Mouse (Mus musculus) hindbrain, postnatal 0 days (tissue): ENCODE data around the gene Prkaa1. TPM values are rescaled to one million over a fixed set of nuclear protein-coding genes. Genes with fewer than 3 reads are reported as not detected.

Experiments used
- ATAC-seq: fragments of 200-750 bp; cut with Nextera tagmentation; 2 replicates; pipeline ENCODE4 v1.8.0; 2017; ENCODE audit warnings: mild to moderate bottlenecking, moderate TSS enrichment, moderate library complexity
- DNase-seq: peaks from one replicate; pipeline ENCODE4 v3.0.0-alpha.2; 2015; ENCODE audit warnings: low spot score
- H3K27ac ChIP-seq: fragments of 300-500 bp; sonication (generic); 2 replicates; pipeline ENCODE4 v1.5.1; 2014; ENCODE audit warnings: mild to moderate bottlenecking
- H3K27me3 ChIP-seq: fragments of 300-500 bp; sonication (generic); 2 replicates; pipeline ENCODE4 v1.6.1; 2014; ENCODE audit warnings: low read length, mixed read lengths; ENCODE audit not compliant: insufficient read depth
- H3K36me3 ChIP-seq: fragments of 300-500 bp; sonication (generic); 2 replicates; pipeline ENCODE4 v1.6.1; 2014; ENCODE audit warnings: low read length, mixed read lengths; ENCODE audit not compliant: insufficient read depth
- H3K4me1 ChIP-seq: fragments of 300-500 bp; sonication (generic); 2 replicates; pipeline ENCODE4 v1.6.1; 2014; ENCODE audit warnings: antibody characterized with exemption, low read length, mixed read lengths; ENCODE audit not compliant: insufficient read depth
- H3K4me2 ChIP-seq: fragments of 300-500 bp; sonication (generic); 2 replicates; pipeline ENCODE4 v1.6.1; 2014; ENCODE audit warnings: low read depth, mild to moderate bottlenecking, low read length, moderate library complexity, mixed read lengths
- H3K4me3 ChIP-seq: fragments of 300-500 bp; sonication (generic); 2 replicates; pipeline ENCODE4 v1.5.1; 2014; ENCODE audit warnings: low read length
- H3K9ac ChIP-seq: fragments of 300-500 bp; sonication (generic); replicated peaks from 2 replicates; pipeline ENCODE4 v1.6.1; 2014; ENCODE audit warnings: mild to moderate bottlenecking, low read length, moderate library complexity, mixed read lengths
- H3K9me3 ChIP-seq: fragments of 300-500 bp; sonication (generic); 2 replicates; pipeline ENCODE4 v1.6.1; 2016; ENCODE audit warnings: low read length, mixed read lengths
- CTCF ChIP-seq: IDR thresholded peaks from 2 replicates; pipeline ENCODE4 v1.5.1; 2016; ENCODE audit warnings: antibody characterized with exemption, control low read depth, low read depth
- WGBS: fragments of 180-500 bp; shearing (Covaris S2); extraction: QIAGEN DNeasy Blood & Tissue Kit; methylation state at CpG from one replicate; pipeline ENCODE4 v1.1.7; 2014; 5-methylcytosine and 5-hydroxymethylcytosine counted together
- polyA plus RNA-seq: library from polyadenylated mRNA; unstranded; fragments of >200 nt; fragmentation: Nextera tagmentation; extraction: Ambion mirVana; gene quantifications from 2 replicates; pipeline ENCODE4 v1.2.1, GENCODE M21; 2015
- total RNA-seq: library from RNA; depleted of rRNA; stranded (reverse); fragments of >200 nt; gene quantifications from 2 replicates; pipeline ENCODE4 v1.2.3, GENCODE M21; 2014

Gene Prkaa1
- total and polyA plus RNA-seq, 2 experiments from 2014 or later: 9.4 to 14.3 TPM

DNA sequence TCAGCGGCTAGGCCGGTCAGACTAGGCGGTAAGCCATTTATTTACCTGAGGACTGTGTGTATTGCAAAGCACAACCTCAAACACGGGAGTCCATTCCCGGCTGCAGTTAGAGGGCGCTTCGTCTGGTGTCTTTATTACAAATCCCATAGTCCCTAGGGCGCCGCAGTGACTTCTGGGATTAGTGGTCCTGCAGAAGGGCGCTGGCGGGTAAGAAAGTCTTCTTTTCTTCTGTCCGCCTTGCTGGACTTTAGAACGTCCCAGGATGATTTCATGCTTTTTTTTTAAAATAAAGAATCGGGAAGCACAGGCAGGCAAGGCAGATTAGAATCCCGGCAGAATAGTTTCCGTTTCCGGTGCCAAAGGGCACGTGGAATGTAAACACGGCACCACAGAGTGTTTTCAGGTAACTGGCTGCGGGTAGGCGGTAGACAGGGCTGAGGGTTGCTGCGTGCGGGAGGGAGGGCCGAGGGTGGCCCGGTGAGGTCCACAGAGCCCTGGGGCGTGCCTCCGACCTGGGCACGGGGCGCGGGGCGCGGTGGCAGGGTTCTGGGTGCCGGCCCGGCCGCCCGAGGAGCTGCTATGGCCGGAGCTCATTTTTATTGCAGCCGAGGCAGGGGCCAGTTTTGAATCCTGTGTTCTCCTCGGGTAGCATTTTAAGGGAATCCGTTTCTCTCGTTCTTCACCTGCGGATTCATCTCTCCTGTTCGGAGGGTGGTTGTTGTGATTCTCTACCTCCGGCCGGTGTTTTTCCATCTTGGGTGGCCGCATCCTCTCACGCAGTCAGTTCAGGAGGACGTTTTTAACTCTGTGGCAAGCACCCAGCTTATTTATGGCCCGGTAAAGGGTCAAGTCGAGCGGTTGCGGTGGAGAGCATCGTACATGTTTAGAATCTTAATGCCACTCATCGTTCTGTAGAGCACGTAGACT, 42.0 kb downstream of the Prkaa1 start, which contains the start of gene Ttc33:
Ttc33 (plus strand) TSS at position 160 of the 927 bp plus-strand sequence.
- H3K27ac ChIP-seq: peak within 1 kb of the TSS; percentile 89
- peak within 1 kb of the TSS; percentile 82 for H3K9ac ChIP-seq
- no peaks in the 10 kb centered on the region for H3K36me3 ChIP-seq
- no peaks in the 10 kb centered on the region for H3K9me3 ChIP-seq
- no peaks in the 10 kb centered on the region for H3K27me3 ChIP-seq
- peaks cover 8% of the 10 kb centered on the region; the same call in 1 of the 2 replicates for H3K4me1 ChIP-seq
- DNase-seq (peak; percentile 89), ATAC-seq (peak; percentile 89)
- under 1% methylated on average over 55 of the region's 55 CpGs for WGBS
- H3K4me3 ChIP-seq: peak within 1 kb of the TSS; percentile 95
- H3K4me2 ChIP-seq: peak within 1 kb of the TSS; percentile 88
- TF ChIP-seq CTCF: peak; percentile 64

DNA sequence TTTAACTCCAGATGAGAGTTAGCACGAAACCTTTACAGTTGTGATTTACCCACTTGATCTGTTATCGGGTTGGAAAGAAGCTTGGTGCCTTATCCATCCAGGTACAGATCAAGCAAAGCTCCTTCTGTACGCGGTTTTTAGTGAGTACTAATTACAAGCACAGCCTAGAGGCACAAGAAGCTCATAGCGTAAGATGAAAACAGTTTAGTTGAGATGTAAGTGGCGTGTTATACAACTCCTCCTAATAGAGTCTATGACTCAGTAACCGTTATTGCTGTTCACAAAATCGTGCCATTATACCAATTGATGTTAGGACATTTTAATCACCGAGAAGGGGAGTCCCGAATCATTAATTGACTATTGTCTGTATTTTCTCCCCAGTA, 42.6 kb downstream of the Prkaa1 start:
- TF ChIP-seq CTCF: no peak
- no peaks in the 10 kb centered on the region for H3K27me3 ChIP-seq
- H3K36me3 ChIP-seq: no peaks in the 10 kb centered on the region
- H3K9ac ChIP-seq: peak overlapping the region; percentile 82
- WGBS: 32% methylated on average over 10 of the region's 10 CpGs
- DNase-seq (no peak), ATAC-seq (no peak)
- H3K4me1 ChIP-seq: peaks cover 8% of the 10 kb centered on the region; the same call in 1 of the 2 replicates
- peak overlapping the region; percentile 95 for H3K4me3 ChIP-seq
- no peaks in the 10 kb centered on the region for H3K9me3 ChIP-seq
- H3K27ac ChIP-seq: peak overlapping the region; percentile 89
- H3K4me2 ChIP-seq: peak overlapping the region; percentile 88

DNA sequence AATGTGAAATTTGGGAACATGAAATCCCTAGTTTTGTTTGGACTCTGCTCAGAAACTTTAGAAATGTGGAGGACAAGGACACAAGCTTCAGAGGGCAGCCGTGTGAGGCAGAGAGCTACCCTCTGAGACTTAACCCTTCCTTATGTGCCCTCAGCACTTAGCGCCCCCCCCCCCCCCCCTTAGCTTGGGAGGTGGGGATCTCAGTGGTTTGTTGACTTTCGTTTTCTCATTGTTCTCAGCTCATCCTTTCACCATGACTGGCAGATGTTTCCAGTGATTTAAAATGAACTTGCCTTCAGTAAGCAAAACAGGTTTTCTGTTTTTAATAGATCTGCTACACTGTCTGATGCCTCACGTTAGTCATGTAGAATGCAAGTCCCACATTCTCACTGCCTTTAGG, 43.5 kb downstream of the Prkaa1 start:
- ATAC-seq: no peak
- DNase-seq: no peak
- no peak overlapping the region for H3K4me3 ChIP-seq
- peaks cover 8% of the 10 kb centered on the region; the same call in 1 of the 2 replicates for H3K4me1 ChIP-seq
- H3K9ac ChIP-seq: no peak overlapping the region
- H3K9me3 ChIP-seq: no peaks in the 10 kb centered on the region
- 58% methylated on average over 4 of the region's 4 CpGs for WGBS
- no peak for TF ChIP-seq CTCF
- no peaks in the 10 kb centered on the region for H3K36me3 ChIP-seq
- H3K27ac ChIP-seq: no peak overlapping the region
- no peak overlapping the region for H3K4me2 ChIP-seq
- H3K27me3 ChIP-seq: no peaks in the 10 kb centered on the region

DNA sequence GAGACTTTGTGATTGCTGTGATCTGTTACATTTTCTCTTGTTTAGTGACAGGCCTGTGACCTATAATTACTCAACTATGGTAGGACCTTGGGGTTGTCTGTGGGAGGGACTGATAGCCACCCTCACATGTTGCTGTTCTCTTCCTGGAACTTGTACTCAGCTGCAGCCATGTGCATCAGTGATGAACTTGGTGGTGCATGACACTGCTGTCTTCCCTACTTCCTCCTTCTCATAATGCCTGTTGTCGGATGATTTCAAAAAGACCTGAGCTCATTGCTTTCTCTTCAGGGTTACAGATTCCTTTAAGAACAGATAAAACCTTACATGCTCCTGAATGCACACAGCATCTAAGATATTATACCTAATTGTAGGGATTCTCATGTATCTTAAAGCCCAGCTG, 44.4 kb downstream of the Prkaa1 start:
- TF ChIP-seq CTCF: no peak
- 94% methylated on average over 1 of the region's 1 CpGs for WGBS
- H3K9ac ChIP-seq: no peak overlapping the region
- no peak overlapping the region for H3K4me3 ChIP-seq
- no peak overlapping the region for H3K4me2 ChIP-seq
- peaks cover 8% of the 10 kb centered on the region; the same call in 1 of the 2 replicates for H3K4me1 ChIP-seq
- no peaks in the 10 kb centered on the region for H3K9me3 ChIP-seq
- DNase-seq: no peak
- ATAC-seq: no peak
- H3K27me3 ChIP-seq: no peaks in the 10 kb centered on the region
- H3K27ac ChIP-seq: no peak overlapping the region
- no peaks in the 10 kb centered on the region for H3K36me3 ChIP-seq

DNA sequence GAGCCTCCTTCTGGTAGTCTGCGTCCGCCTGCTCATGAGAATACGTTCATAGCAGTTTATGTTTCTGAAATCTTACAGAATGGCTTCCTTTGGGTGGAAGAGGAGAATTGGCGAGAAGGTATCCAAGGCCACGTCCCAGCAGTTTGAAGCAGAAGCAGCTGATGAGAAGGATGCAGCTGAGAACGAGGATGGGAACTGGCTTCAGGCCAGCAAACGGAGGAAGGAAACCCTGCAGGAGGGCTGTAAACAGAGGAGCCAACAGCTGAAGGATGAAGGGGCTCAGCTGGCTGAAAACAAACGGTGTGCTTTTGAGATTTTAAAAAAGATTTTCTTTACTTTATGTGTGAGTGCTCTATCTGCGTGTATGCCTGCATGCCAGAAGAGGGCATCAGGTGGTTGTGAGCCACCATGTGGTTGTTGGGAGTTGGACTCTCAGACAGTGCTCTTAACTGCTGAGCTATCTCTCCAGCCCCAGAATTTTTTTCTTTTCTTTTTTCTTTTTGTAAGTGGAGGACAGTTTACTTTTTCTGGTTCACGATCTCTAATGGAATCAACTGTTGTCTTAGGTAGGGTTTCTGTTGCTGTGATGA, 45.9 kb downstream of the Prkaa1 start:
- no peaks in the 10 kb centered on the region for H3K9me3 ChIP-seq
- no peak overlapping the region for H3K4me2 ChIP-seq
- no peak overlapping the region for H3K9ac ChIP-seq
- H3K4me3 ChIP-seq: no peak overlapping the region
- H3K36me3 ChIP-seq: no peaks in the 10 kb centered on the region
- 55% methylated on average over 10 of the region's 10 CpGs for WGBS
- DNase-seq: peak; percentile 24
- peak; percentile 49 for TF ChIP-seq CTCF
- H3K27me3 ChIP-seq: no peaks in the 10 kb centered on the region
- no peak for ATAC-seq
- peaks cover 8% of the 10 kb centered on the region; the same call in 1 of the 2 replicates for H3K4me1 ChIP-seq
- H3K27ac ChIP-seq: peak overlapping the region; percentile 32; the same call in 1 of the 2 replicates

DNA sequence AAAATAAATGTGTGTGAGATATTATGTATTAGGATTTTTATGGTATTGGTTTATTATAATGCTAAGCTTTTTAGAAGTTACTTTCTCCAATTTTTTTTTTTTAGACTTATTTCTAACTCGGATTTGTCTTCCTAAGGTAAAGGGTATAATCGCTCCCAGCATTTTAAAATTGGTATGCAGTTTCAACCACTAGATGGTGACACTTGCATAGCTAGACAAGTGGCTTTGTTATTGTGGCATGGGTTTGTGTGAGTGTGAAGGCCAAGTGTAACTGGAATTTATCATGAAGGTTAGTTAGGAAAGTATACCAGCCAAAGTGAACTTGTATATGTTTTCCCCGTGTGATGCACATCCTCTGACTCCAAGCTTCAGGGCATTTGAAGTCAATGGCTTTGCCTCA, 50.2 kb downstream of the Prkaa1 start:
- ATAC-seq (0 out of 2 replicates have a peak, but pooled peaks have one; percentile 24), DNase-seq (peak; percentile 69)
- no peaks in the 10 kb centered on the region for H3K9me3 ChIP-seq
- WGBS: 81% methylated on average over 3 of the region's 3 CpGs
- no peak overlapping the region for H3K4me2 ChIP-seq
- H3K9ac ChIP-seq: no peak overlapping the region
- H3K4me1 ChIP-seq: 0 out of 2 replicates have a peak, but pooled peaks cover 3% of the 10 kb centered on the region
- no peaks in the 10 kb centered on the region for H3K36me3 ChIP-seq
- TF ChIP-seq CTCF: peak; percentile 70
- no peaks in the 10 kb centered on the region for H3K27me3 ChIP-seq
- no peak overlapping the region for H3K27ac ChIP-seq
- no peak overlapping the region for H3K4me3 ChIP-seq
